Mouse (Mus musculus): Measurements from ENCODE around the gene Sema7a.

DNA sequence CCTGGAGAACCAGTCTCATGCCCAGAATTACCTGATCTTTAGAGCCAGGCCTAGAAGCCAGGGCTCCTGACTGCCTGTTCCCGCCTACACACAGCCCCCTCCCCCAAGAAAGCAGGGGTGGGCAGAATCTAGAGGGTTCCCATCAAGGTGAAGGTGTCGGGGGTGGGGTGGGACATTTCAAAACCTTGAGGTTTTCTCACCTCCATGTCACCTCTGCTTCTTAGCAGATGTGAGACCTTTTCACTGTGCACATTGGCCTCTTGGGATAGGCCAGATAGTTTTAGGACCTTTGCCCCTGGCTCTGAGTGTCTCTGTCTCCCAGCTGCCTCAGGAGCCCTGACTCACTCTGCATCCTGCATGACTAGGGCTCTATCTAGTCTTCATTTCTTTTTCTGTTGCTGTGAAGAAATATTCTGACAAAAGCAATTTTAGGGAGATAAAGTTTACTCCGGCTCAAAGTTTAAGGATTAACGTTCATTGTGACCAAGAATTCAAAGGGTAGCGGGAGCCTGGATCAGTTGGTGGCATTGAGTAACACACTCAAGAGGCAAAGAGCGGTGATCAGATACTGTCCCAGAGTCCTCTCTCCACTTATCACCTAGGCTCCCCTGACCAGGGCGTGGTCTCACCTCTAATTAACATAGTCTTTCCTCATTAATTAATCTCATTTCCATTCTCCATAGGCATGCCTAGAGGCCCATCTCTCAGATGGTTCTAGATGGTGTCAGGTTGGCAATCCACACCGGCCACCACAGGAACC, 29.1 kb downstream of the Sema7a start:
- no peak for TF ChIP-seq POLR2A (IDR thresholded peaks at IDR 0.05; ENCODE audit: extremely low read depth, insufficient read depth, low read length)
- TF ChIP-seq CTCF (IDR thresholded peaks at IDR 0.05; ENCODE audit: low read depth, low read length) = no peak

All from liver, adult 2 months (tissue).